Mouse (Mus musculus) heart, embryonic 11.5 days (tissue): Measurements from ENCODE around the gene Mybl2. TPM values are rescaled to one million over a fixed set of nuclear protein-coding genes. Genes with fewer than 3 reads are reported as not detected.
"Not testable (repeated sequence)": the region's sequence is repeated elsewhere in the genome, so short reads cannot be mapped to it uniquely, and the experiment has no call there.

Experiments used
- ATAC-seq: fragments of 200-750 bp; cut with Nextera tagmentation; replicated peaks from 2 replicates; pipeline ENCODE4 v1.8.0; 2017; ENCODE audit warnings: moderate library complexity; ENCODE audit not compliant: insufficient number of reproducible peaks, low FRiP score, low TSS enrichment
- H3K27ac ChIP-seq: fragments of 300-500 bp; sonication (generic); 2 replicates; pipeline ENCODE4 v1.5.1; 2014; ENCODE audit warnings: mild to moderate bottlenecking, low read depth, low read length
- H3K27me3 ChIP-seq: fragments of 300-500 bp; sonication (generic); 2 replicates; pipeline ENCODE4 v1.6.1; 2014; ENCODE audit warnings: mild to moderate bottlenecking, low read length, mixed read lengths; ENCODE audit not compliant: control insufficient read depth, insufficient read depth
- H3K36me3 ChIP-seq: fragments of 300-500 bp; sonication (generic); 2 replicates; pipeline ENCODE4 v1.6.1; 2014; ENCODE audit warnings: mild to moderate bottlenecking, low read length, moderate library complexity, mixed read lengths; ENCODE audit not compliant: control insufficient read depth, insufficient read depth
- H3K4me1 ChIP-seq: fragments of 300-500 bp; sonication (generic); 2 replicates; pipeline ENCODE4 v1.6.1; 2014; ENCODE audit warnings: low read length; ENCODE audit not compliant: control insufficient read depth, insufficient read depth
- H3K4me2 ChIP-seq: fragments of 300-500 bp; sonication (generic); 2 replicates; pipeline ENCODE4 v1.6.1; 2014; ENCODE audit warnings: mild to moderate bottlenecking, moderate library complexity
- H3K4me3 ChIP-seq: fragments of 300-500 bp; sonication (generic); 2 replicates; pipeline ENCODE4 v1.5.1; 2014; ENCODE audit warnings: low read depth, low read length
- H3K9ac ChIP-seq: fragments of 300-500 bp; sonication (generic); 2 replicates; pipeline ENCODE4 v1.6.1; 2014; ENCODE audit warnings: mild to moderate bottlenecking, low read depth, low read length, moderate library complexity
- H3K9me3 ChIP-seq: fragments of 300-500 bp; sonication (generic); replicated peaks from 2 replicates; pipeline ENCODE4 v1.6.1; 2016; ENCODE audit warnings: low read length; ENCODE audit not compliant: control insufficient read depth
- WGBS: fragments of 180-500 bp; shearing (Covaris S2); extraction: QIAGEN DNeasy Blood & Tissue Kit; methylation state at CpG from one replicate; pipeline ENCODE4 v1.1.7; 2014; ENCODE audit not compliant: insufficient replicate concordance; 5-methylcytosine and 5-hydroxymethylcytosine counted together
- polyA plus RNA-seq: library from polyadenylated mRNA; unstranded; fragments of >200 nt; fragmentation: Nextera tagmentation; extraction: Ambion mirVana; gene quantifications from 2 replicates; pipeline ENCODE4 v1.2.1, GENCODE M21; 2014

The Mybl2 gene
- polyA plus RNA-seq, 1 experiment from 2014 or later, result 18.3 TPM

DNA sequence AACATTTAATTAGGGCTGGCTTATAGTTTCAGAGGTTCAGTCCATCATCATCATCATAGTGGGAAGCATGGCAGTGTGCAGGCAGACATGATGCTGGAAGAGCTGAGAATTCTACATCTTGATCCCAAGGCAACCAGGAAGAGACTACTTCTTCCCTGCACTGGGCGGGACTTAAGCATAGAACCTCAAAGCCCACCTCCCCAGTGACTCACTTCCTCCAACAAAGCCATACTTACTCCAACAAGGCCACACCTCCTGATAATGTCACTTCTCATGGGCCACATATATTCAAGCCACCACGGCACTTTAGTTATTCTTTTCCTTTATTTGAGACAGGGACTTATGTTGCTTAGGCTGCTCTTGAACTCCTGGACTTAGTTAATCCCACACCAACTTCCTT is 5.4 kb upstream of the Mybl2 start:
- peaks cover 9% of the 10 kb centered on the region for H3K4me1 ChIP-seq
- H3K9me3 ChIP-seq, result no peaks in the 10 kb centered on the region
- H3K4me3 ChIP-seq, result no peak overlapping the region
- no peak overlapping the region for H3K9ac ChIP-seq
- H3K27ac ChIP-seq, result no peak overlapping the region
- no peaks in the 10 kb centered on the region for H3K27me3 ChIP-seq
- no peak overlapping the region for H3K4me2 ChIP-seq
- whole genome bisulfite sequencing, result 82% methylated on average over 2 of the region's 2 CpGs
- H3K36me3 ChIP-seq, result peaks cover 8% of the 10 kb centered on the region; the same call in 1 of the 2 replicates
- ATAC-seq, result no peak

DNA sequence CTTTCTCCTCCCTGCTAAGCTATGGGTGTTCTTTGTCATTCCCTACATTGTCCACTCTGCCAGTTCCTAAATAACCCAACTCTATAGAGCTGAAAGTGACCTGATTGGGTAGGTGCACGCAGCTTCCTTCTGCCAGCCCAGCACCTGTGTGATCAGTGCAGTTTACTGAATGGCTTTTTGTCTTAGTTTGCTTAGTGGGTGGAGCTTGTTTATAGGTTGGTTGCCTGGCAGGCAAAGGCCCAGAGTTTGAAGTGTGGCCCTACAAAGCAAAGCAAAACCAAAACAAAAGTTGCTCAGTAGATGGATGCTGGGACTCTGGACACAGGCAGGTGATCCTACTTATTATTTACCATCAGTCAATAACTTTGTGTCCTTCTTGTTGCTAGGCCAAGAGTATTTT is 2.8 kb upstream of the Mybl2 start:
- WGBS, result 82% methylated on average over 1 of the region's 1 CpGs

DNA sequence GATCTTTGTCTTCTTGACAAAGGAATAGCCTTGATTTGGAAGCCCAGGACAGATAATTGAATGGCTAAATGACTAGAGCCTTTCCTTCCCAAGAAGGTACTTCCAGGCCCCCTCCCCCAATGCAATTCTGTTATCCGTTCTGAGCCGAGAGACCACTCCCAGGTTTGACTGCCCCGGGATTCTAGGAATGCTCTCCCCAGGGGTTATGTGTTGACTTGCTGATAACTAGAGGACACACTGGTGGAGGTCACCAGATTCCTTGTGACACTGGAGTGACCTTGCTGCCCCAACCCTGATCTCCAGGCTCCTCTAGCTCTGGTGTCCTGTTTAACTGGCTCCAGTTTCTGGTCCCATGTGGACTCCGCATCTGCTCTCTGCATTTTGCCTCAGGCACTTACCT is 2.4 kb upstream of the Mybl2 start:
- no peak overlapping the region for H3K9ac ChIP-seq
- H3K4me2 ChIP-seq, result no peak overlapping the region
- H3K27me3 ChIP-seq, result no peaks in the 10 kb centered on the region
- WGBS, result 11% methylated on average over 4 of the region's 4 CpGs
- H3K9me3 ChIP-seq, result no peaks in the 10 kb centered on the region
- no peak overlapping the region for H3K4me3 ChIP-seq
- no peak overlapping the region for H3K27ac ChIP-seq
- peaks cover 27% of the 10 kb centered on the region for H3K4me1 ChIP-seq
- H3K36me3 ChIP-seq, result no peaks in the 10 kb centered on the region; the same call in 1 of the 2 replicates
- no peak for ATAC-seq

More for the DNA sequence above, 2.8 kb upstream of the Mybl2 start:
- Histone ChIP-seq H3K27me3 (no peaks in the 10 kb centered on the region), H3K4me3 (no peak overlapping the region), H3K36me3 (no peaks in the 10 kb centered on the region; the same call in 1 of the 2 replicates), H3K27ac (no peak overlapping the region), H3K4me2 (no peak overlapping the region), H3K9me3 (no peaks in the 10 kb centered on the region), H3K4me1 (peaks cover 26% of the 10 kb centered on the region), H3K9ac (no peak overlapping the region)
- no peak for ATAC-seq

DNA sequence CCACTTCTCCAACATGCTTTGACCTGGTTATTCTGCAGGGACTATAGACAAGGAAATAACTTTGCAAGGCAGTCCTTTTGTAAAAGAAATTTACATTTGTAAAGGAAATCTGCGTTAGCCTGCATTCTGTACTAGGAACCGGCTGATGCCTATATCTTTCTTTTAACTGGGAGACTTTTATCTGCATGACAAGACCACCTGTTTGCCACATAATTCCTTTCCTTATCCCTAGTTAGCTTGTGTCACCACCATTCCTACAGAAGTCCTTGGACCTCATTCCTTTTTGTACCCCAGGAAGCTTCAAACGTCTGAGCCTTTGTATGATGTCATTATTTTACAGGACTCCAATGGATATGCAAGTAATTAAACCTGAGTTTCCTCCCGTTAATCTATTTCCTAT is 1.7 kb upstream of the Mybl2 start:
- 65% methylated on average over 4 of the region's 4 CpGs for WGBS
- Histone ChIP-seq H3K4me2 (no peak overlapping the region), H3K27ac (no peak overlapping the region), H3K9ac (no peak overlapping the region), H3K36me3 (no peaks in the 10 kb centered on the region), H3K4me1 (peaks cover 27% of the 10 kb centered on the region), H3K9me3 (no peaks in the 10 kb centered on the region), H3K27me3 (no peaks in the 10 kb centered on the region), H3K4me3 (no peak overlapping the region)
- no peak for ATAC-seq

DNA sequence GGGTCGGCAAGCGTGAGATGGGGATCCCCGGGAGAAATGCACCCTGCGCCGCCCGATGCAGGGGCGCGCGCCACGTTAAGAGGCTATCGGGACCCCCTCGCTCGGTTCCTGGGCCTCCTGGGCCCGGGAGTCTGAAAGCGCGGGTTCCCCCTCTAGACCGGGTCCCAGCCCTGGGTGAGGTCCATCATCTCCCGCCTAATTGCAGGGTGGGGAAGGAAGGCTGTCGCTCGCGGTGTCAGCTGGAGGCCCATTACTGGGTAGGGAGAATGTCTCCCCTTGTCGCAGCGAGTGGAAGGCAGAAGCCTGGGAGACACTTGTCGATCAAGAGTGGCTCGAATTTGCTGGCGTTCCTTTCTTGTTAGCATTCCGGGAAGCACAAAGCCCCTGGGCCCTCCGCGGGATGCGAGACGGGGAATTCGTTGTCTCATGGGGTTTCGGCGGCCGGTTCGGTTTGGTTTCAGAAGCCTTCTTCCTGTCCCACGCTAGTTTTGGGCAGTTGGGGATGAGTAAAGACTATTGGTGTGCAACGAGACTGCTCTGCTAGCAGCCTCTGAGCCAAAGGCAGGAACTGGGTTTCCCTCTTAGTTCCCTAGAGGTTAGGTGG is 506 bp downstream of the Mybl2 start:
- peak overlapping the region; percentile 60 for H3K27ac ChIP-seq
- peak; percentile 49; the same call in 1 of the 2 replicates for ATAC-seq
- H3K9ac ChIP-seq, result peak overlapping the region; percentile 82
- H3K9me3 ChIP-seq, result no peaks in the 10 kb centered on the region
- H3K4me2 ChIP-seq, result peak overlapping the region; percentile 97
- H3K36me3 ChIP-seq, result no peaks in the 10 kb centered on the region; the same call in 1 of the 2 replicates
- under 1% methylated on average over 34 of the region's 38 CpGs for WGBS
- H3K4me3 ChIP-seq, result peak overlapping the region; percentile 74
- H3K4me1 ChIP-seq, result peaks cover 27% of the 10 kb centered on the region
- H3K27me3 ChIP-seq, result no peaks in the 10 kb centered on the region

DNA sequence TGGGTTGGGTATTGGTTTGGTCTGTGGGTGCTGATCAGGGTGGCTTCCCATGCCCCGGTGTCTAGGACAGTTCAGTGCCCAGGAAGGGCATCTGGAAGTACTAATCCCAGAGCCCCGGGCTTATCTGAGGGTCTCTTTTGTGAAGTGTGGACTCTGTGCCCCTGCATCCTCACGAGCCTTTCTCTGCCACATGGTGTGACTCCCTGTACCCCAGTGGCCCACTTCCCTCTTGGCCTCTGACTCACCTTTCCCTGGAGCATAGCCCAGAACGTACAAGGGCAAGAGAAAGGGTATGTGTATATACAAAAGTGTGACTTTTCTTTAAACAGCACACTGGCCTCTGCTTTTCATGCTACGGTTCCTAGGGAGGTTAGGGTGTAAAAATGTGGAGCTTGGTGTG is 1.2 kb downstream of the Mybl2 start:
- no peak for ATAC-seq
- H3K4me3 ChIP-seq, result peak overlapping the region; percentile 74
- peaks cover 27% of the 10 kb centered on the region for H3K4me1 ChIP-seq
- H3K36me3 ChIP-seq, result no peaks in the 10 kb centered on the region; the same call in 1 of the 2 replicates
- 24% methylated on average over 5 of the region's 5 CpGs for WGBS
- no peaks in the 10 kb centered on the region for H3K9me3 ChIP-seq
- peak overlapping the region; percentile 82 for H3K9ac ChIP-seq
- H3K27ac ChIP-seq, result no peak overlapping the region
- peak overlapping the region; percentile 97 for H3K4me2 ChIP-seq
- no peaks in the 10 kb centered on the region for H3K27me3 ChIP-seq

DNA sequence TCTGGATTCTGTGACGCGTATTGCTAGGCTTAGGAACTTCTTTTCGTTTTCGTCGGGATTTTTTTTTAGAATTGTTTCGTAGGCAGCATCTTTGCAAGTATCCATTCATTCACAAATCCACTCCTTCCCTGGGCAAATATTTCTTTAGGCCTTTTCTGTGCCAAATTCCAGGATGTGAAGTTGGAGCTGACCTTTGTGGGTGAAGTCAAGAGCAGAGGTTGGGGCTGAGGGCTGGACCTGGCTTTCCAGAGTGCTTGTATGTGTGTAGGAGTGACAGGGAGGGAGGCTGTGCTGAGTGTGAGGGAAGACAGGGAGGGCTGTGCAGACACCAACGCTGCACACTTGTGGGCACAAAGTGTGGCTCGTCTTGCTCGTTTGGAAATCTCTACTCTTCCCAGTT is 2.1 kb downstream of the Mybl2 start:
- Histone ChIP-seq H3K27me3 (no peaks in the 10 kb centered on the region), H3K4me2 (no peak overlapping the region), H3K27ac (no peak overlapping the region), H3K4me1 (peaks cover 27% of the 10 kb centered on the region), H3K4me3 (no peak overlapping the region), H3K9ac (no peak overlapping the region), H3K9me3 (no peaks in the 10 kb centered on the region), H3K36me3 (no peaks in the 10 kb centered on the region; the same call in 1 of the 2 replicates)
- ATAC-seq, result no peak
- WGBS, result 72% methylated on average over 9 of the region's 9 CpGs

DNA sequence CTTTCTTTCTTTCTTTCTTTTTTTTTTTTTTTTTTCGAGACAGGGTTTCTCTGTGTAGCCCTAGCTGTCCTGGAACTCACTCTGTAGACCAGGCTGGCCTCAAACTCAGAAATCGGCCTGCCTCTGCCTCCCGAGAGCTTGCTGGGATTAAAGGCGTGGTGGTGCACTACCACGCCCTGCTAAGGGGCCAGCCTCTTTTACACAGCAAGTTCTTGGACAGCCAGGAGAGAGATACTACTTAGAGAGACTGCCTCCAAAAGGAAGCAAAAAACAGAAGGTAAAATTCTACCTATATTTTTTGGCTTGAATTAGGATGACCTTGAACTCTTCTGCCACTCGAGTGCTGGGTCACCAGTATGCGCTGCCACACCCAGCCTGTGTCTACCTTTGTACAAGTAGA is 4.5 kb downstream of the Mybl2 start:
- WGBS, result 86% methylated on average over 6 of the region's 7 CpGs
- ATAC-seq, H3K9me3 ChIP-seq, H3K4me2 ChIP-seq, H3K4me3 ChIP-seq, H3K27ac ChIP-seq, H3K9ac ChIP-seq, H3K36me3 ChIP-seq, H3K27me3 ChIP-seq: not testable (repeated sequence)
- peaks cover 19% of the 10 kb centered on the region for H3K4me1 ChIP-seq

DNA sequence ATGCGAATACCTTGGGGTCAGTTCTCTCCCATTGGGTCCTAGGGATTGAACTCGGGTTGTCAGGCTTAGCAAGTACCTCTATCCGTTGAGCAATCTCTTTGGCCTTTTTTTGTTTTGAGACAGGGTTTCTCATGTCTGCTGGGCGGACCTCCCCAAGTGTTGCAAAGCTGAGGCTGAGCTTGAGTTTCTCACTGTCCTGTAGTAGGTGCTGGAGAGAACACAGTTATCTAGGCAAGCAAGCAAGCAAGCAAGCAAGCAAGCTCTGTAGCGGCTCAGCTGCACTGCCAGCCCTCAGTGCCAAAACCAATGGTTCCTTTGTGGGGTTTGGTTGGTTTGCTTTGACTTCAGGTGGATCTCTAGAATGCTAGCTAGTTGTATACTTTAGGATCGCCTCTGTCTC is 6.1 kb downstream of the Mybl2 start:
- Histone ChIP-seq H3K4me2 (no peak overlapping the region), H3K4me3 (no peak overlapping the region), H3K9me3 (no peaks in the 10 kb centered on the region), H3K4me1 (peaks cover 10% of the 10 kb centered on the region), H3K27ac (no peak overlapping the region), H3K36me3 (no peaks in the 10 kb centered on the region; the same call in 1 of the 2 replicates), H3K27me3 (no peaks in the 10 kb centered on the region), H3K9ac (no peak overlapping the region)
- WGBS, result 70% methylated on average over 6 of the region's 6 CpGs
- no peak for ATAC-seq
